Comparison of ENCODE assay signal across 8 mouse cellular contexts in genomic region chr13:46571961-46572647, GRCm38 (mm10).
DNase-seq lines count a peak whose midpoint lies in the region; ATAC-seq lines count a peak whose summit lies in the region.

No protein-coding gene starts in this region.

- H3K9me3 ChIP-seq in forebrain, embryonic 15.5 days = no peaks in the 10 kb centered on the region
- no peaks in the 10 kb centered on the region for H3K9me3 ChIP-seq in forebrain, embryonic 11.5 days (ENCODE audit: control insufficient read depth, low read length)
- H3K9me3 ChIP-seq in embryonic facial prominence, embryonic 13.5 days = no peaks in the 10 kb centered on the region
- no peaks in the 10 kb centered on the region for H3K9me3 ChIP-seq in heart, embryonic 14.5 days (ENCODE audit: control insufficient read depth, low read length)
- H3K9me3 ChIP-seq in neural tube, embryonic 15.5 days (replicated peaks) = no peaks in the 10 kb centered on the region

- peak overlapping the region; percentile 77 for H3K27ac ChIP-seq in forebrain, embryonic 15.5 days (replicated peaks)
- H3K27ac ChIP-seq in forebrain, embryonic 11.5 days (ENCODE audit: low read depth, low read length) = no peak overlapping the region
- no peak overlapping the region for H3K27ac ChIP-seq in embryonic facial prominence, embryonic 13.5 days
- H3K27ac ChIP-seq in heart, embryonic 14.5 days (replicated peaks in 1 of 2; ENCODE audit: control insufficient read depth in 1 of 2, insufficient read depth in 1 of 2, low read depth in 2 of 2, low read length in 2 of 2) = peak overlapping the region; percentile 99 to 100
- H3K27ac ChIP-seq in neural tube, embryonic 15.5 days (replicated peaks) = no peak overlapping the region

- H3K4me2 ChIP-seq in forebrain, embryonic 15.5 days (replicated peaks) = peak overlapping the region; percentile 15
- H3K4me2 ChIP-seq in forebrain, embryonic 11.5 days (ENCODE audit: low read depth, low read length, severe bottlenecking) = no peak overlapping the region
- peak overlapping the region; percentile 39 for H3K4me2 ChIP-seq in embryonic facial prominence, embryonic 13.5 days
- peak overlapping the region; percentile 65 for H3K4me2 ChIP-seq in heart, embryonic 14.5 days (ENCODE audit: low read length)
- H3K4me2 ChIP-seq in neural tube, embryonic 15.5 days = peak overlapping the region; percentile 19

- peak; percentile 45 for ATAC-seq in forebrain, embryonic 15.5 days (replicated peaks)
- no peak for ATAC-seq in forebrain, embryonic 11.5 days (replicated peaks; ENCODE audit: low FRiP score)
- ATAC-seq in embryonic facial prominence, embryonic 13.5 days (ENCODE audit: insufficient number of reproducible peaks, insufficient read depth, low FRiP score, low TSS enrichment, low read depth) = no peak
- peak; percentile 88 for ATAC-seq in heart, embryonic 14.5 days (ENCODE audit: insufficient number of reproducible peaks, insufficient read depth, low FRiP score, low read depth)
- ATAC-seq in neural tube, embryonic 15.5 days (ENCODE audit: low FRiP score) = no peak

- intact Hi-C loops in left cerebral cortex, postnatal 36 days (cut with DNase I) = loop anchor here (5.0 kb wide), 1 partner anchor 55 kb away; no protein-coding TSS in a partner anchor

- no peaks in the 10 kb centered on the region for H3K27me3 ChIP-seq in forebrain, embryonic 15.5 days
- H3K27me3 ChIP-seq in forebrain, embryonic 11.5 days (ENCODE audit: control insufficient read depth, insufficient read depth, low read length) = no peaks in the 10 kb centered on the region
- H3K27me3 ChIP-seq in embryonic facial prominence, embryonic 13.5 days = no peaks in the 10 kb centered on the region
- no peaks in the 10 kb centered on the region for H3K27me3 ChIP-seq in heart, embryonic 14.5 days (ENCODE audit: control insufficient read depth, insufficient read depth, low read length)
- no peaks in the 10 kb centered on the region for H3K27me3 ChIP-seq in neural tube, embryonic 15.5 days (replicated peaks)

- H3K4me1 ChIP-seq in forebrain, embryonic 15.5 days = peaks cover 42% of the 10 kb centered on the region
- H3K4me1 ChIP-seq in forebrain, embryonic 11.5 days (replicated peaks; ENCODE audit: control insufficient read depth, insufficient read depth, low read length) = peaks cover 3% of the 10 kb centered on the region; the same call in 1 of the 2 replicates
- peaks cover 17% of the 10 kb centered on the region for H3K4me1 ChIP-seq in embryonic facial prominence, embryonic 13.5 days
- peaks cover 16 to 29% of the 10 kb centered on the region in 2 experiments for H3K4me1 ChIP-seq in heart, embryonic 14.5 days (ENCODE audit: control insufficient read depth in 2 of 2, insufficient read depth in 2 of 2, low read length in 2 of 2)
- peaks cover 37% of the 10 kb centered on the region for H3K4me1 ChIP-seq in neural tube, embryonic 15.5 days

- no peak overlapping the region for H3K4me3 ChIP-seq in forebrain, embryonic 15.5 days
- no peak overlapping the region for H3K4me3 ChIP-seq in forebrain, embryonic 11.5 days (ENCODE audit: low read depth, low read length)
- H3K4me3 ChIP-seq in embryonic facial prominence, embryonic 13.5 days = no peak overlapping the region
- H3K4me3 ChIP-seq in heart, embryonic 14.5 days (ENCODE audit: control insufficient read depth in 1 of 2, insufficient read depth in 1 of 2, low read depth in 1 of 2, low read length in 2 of 2) = no peak overlapping the region
- no peak overlapping the region for H3K4me3 ChIP-seq in neural tube, embryonic 15.5 days (replicated peaks)

- 48% methylated on average over 11 of the region's 11 CpGs for WGBS in forebrain, embryonic 15.5 days
- WGBS in forebrain, embryonic 11.5 days = 83% methylated on average over 11 of the region's 11 CpGs
- WGBS in embryonic facial prominence, embryonic 13.5 days = 54% methylated on average over 11 of the region's 11 CpGs
- 8% methylated on average over 11 of the region's 11 CpGs for WGBS in heart, embryonic 14.5 days
- 50% methylated on average over 11 of the region's 11 CpGs for WGBS in neural tube, embryonic 15.5 days

- no peak overlapping the region for H3K9ac ChIP-seq in forebrain, embryonic 15.5 days (replicated peaks)
- H3K9ac ChIP-seq in forebrain, embryonic 11.5 days (ENCODE audit: low read length) = no peak overlapping the region
- no peak overlapping the region for H3K9ac ChIP-seq in embryonic facial prominence, embryonic 13.5 days
- H3K9ac ChIP-seq in heart, embryonic 14.5 days (ENCODE audit: low read length) = peak overlapping the region; percentile 80
- H3K9ac ChIP-seq in neural tube, embryonic 15.5 days (replicated peaks) = no peak overlapping the region

- no peak for DNase-seq in forebrain, embryonic 11.5 days (ENCODE audit: low spot score)
- peak; percentile 88 for DNase-seq in NIH3T3 (ENCODE audit: low read depth)
- peak; percentile 46 to 54 for DNase-seq in left cerebral cortex, postnatal 36 days (ENCODE audit: low spot score in 2 of 2)
- no peak for DNase-seq in spleen, postnatal 4 days (ENCODE audit: low spot score in 2 of 2)

- no peaks in the 10 kb centered on the region for H3K36me3 ChIP-seq in forebrain, embryonic 15.5 days
- H3K36me3 ChIP-seq in forebrain, embryonic 11.5 days (ENCODE audit: control insufficient read depth, insufficient read depth, low read length) = no peaks in the 10 kb centered on the region
- no peaks in the 10 kb centered on the region for H3K36me3 ChIP-seq in embryonic facial prominence, embryonic 13.5 days
- no peaks in the 10 kb centered on the region for H3K36me3 ChIP-seq in heart, embryonic 14.5 days (ENCODE audit: control insufficient read depth, insufficient read depth, low read length)
- no peaks in the 10 kb centered on the region for H3K36me3 ChIP-seq in neural tube, embryonic 15.5 days

Comparison
In these comparisons a context has a peak if more than half of its experiments do, and no peak if none do; other contexts are left out.
1. ATAC-seq: peak in forebrain, embryonic 15.5 days (single experiment) and heart, embryonic 14.5 days (single experiment); none in forebrain, embryonic 11.5 days (single experiment), embryonic facial prominence, embryonic 13.5 days (single experiment) and neural tube, embryonic 15.5 days (single experiment).
2. H3K27ac ChIP-seq: peak in forebrain, embryonic 15.5 days (single experiment) and heart, embryonic 14.5 days (2 of 2); none in forebrain, embryonic 11.5 days (single experiment), embryonic facial prominence, embryonic 13.5 days (single experiment) and neural tube, embryonic 15.5 days (single experiment).
3. DNase-seq: peak in NIH3T3 (single experiment) and left cerebral cortex, postnatal 36 days (2 of 2); none in forebrain, embryonic 11.5 days (single experiment) and spleen, postnatal 4 days (0 of 2).